Mouse (Mus musculus) liver, adult (tissue): Measurements from ENCODE around the gene B4gat1.

Source experiments
- GATA4 ChIP-seq: IDR thresholded peaks from 2 replicates; pipeline ENCODE4 v1.6.1; 2014; ENCODE audit warnings: mild to moderate bottlenecking, low read length; ENCODE audit not compliant: insufficient replicate concordance

Gene B4gat1

GRCm38 (mm10) chr19:5050047-5050905 lies 11.7 kb downstream of the B4gat1 start, which contains the start of gene Rin1:
Gene Rin1 (plus strand): TSS chr19:5050481.
- no peak for TF ChIP-seq GATA4

GRCm38 (mm10) chr19:5051031-5051430 lies 12.4 kb downstream of the B4gat1 start:
- no peak for TF ChIP-seq GATA4

GRCm38 (mm10) chr19:5051515-5051914 lies 12.9 kb downstream of the B4gat1 start:
- TF ChIP-seq GATA4, result no peak

GRCm38 (mm10) chr19:5052166-5052822 lies 13.7 kb downstream of the B4gat1 start:
- TF ChIP-seq GATA4, result no peak

GRCm38 (mm10) chr19:5052853-5053252 lies 14.2 kb downstream of the B4gat1 start:
- TF ChIP-seq GATA4, result no peak

- no peak for TF ChIP-seq GATA4
Observed at GRCm38 (mm10) chr19:5053909-5054308, 15.3 kb downstream of the B4gat1 start.

- TF ChIP-seq GATA4, result no peak
Observed at GRCm38 (mm10) chr19:5056251-5056650, 17.6 kb downstream of the B4gat1 start.

GRCm38 (mm10) chr19:5057876-5058775 lies 19.5 kb downstream of the B4gat1 start:
- no peak for TF ChIP-seq GATA4

GRCm38 (mm10) chr19:5058801-5059771 lies 20.5 kb downstream of the B4gat1 start:
- TF ChIP-seq GATA4, result no peak

GRCm38 (mm10) chr19:5060365-5061330 lies 22.0 kb downstream of the B4gat1 start:
- TF ChIP-seq GATA4, result no peak

- no peak for TF ChIP-seq GATA4
Observed at GRCm38 (mm10) chr19:5062041-5062440, 23.4 kb downstream of the B4gat1 start.

GRCm38 (mm10) chr19:5062446-5062845 lies 23.8 kb downstream of the B4gat1 start:
- TF ChIP-seq GATA4, result no peak

- no peak for TF ChIP-seq GATA4
Observed at GRCm38 (mm10) chr19:5065104-5065503, 26.5 kb downstream of the B4gat1 start.
